Comparison of ENCODE assay signal across 7 mouse cellular contexts in genomic region chr17:21369925-21370719, GRCm38 (mm10). TPM values are rescaled to one million over a fixed set of nuclear protein-coding genes. Genes with fewer than 3 reads are reported as not detected.
A peak's percentile ranks its signal among the peaks of the same experiment; 100 is the strongest.
DNase-seq lines count a peak whose midpoint lies in the region; ATAC-seq and TF ChIP-seq lines count a peak whose summit lies in the region.

No protein-coding gene starts in this region.

- H3K27ac ChIP-seq in bone marrow macrophage, adult 2 months (ENCODE audit: insufficient read depth, low read depth, low read length), result no peak overlapping the region
- H3K27ac ChIP-seq in heart, embryonic 15.5 days, result no peak overlapping the region
- no peak overlapping the region for H3K27ac ChIP-seq in limb, embryonic 14.5 days (replicated peaks; ENCODE audit: low read depth, low read length)
- H3K27ac ChIP-seq in midbrain, embryonic 14.5 days (replicated peaks; ENCODE audit: low read depth, low read length), result no peak overlapping the region

- no peaks in the 10 kb centered on the region for H3K27me3 ChIP-seq in heart, embryonic 15.5 days
- no peaks in the 10 kb centered on the region for H3K27me3 ChIP-seq in limb, embryonic 14.5 days (ENCODE audit: control insufficient read depth, insufficient read depth, low read length)
- no peaks in the 10 kb centered on the region for H3K27me3 ChIP-seq in midbrain, embryonic 14.5 days (ENCODE audit: control insufficient read depth, insufficient read depth, low read length)

- no peak for TF ChIP-seq POLR2A in bone marrow macrophage, adult 2 months (IDR thresholded peaks at IDR 0.05; ENCODE audit: borderline replicate concordance, low read depth, low read length)
- no peak for TF ChIP-seq POLR2A in limb, embryonic 14.5 days (IDR thresholded peaks at IDR 0.05; ENCODE audit: borderline replicate concordance, extremely low read depth, insufficient read depth, insufficient read length)

- WGBS in heart, embryonic 15.5 days, result 6% methylated on average over 31 of the region's 31 CpGs
- WGBS in limb, embryonic 14.5 days, result 8% methylated on average over 31 of the region's 31 CpGs
- WGBS in midbrain, embryonic 14.5 days, result 13% methylated on average over 31 of the region's 31 CpGs

- DNase-seq in ES-CJ7 (ENCODE audit: low read depth, low spot score), result peak; percentile 69
- no peak for DNase-seq in limb, embryonic 14.5 days (ENCODE audit: low spot score)
- peak; percentile 13 for DNase-seq in midbrain, embryonic 14.5 days
- DNase-seq in thymus, postnatal 14 days, result peak; percentile 49
- no peak for DNase-seq in right cerebral cortex, adult 2 months (ENCODE audit: low spot score in 2 of 2)

- H3K36me3 ChIP-seq in heart, embryonic 15.5 days, result no peaks in the 10 kb centered on the region
- no peaks in the 10 kb centered on the region for H3K36me3 ChIP-seq in limb, embryonic 14.5 days (ENCODE audit: control insufficient read depth, insufficient read depth, low read length)
- H3K36me3 ChIP-seq in midbrain, embryonic 14.5 days (ENCODE audit: control insufficient read depth, insufficient read depth, low read length), result no peaks in the 10 kb centered on the region

- H3K4me1 ChIP-seq in bone marrow macrophage, adult 2 months (ENCODE audit: control insufficient read depth, insufficient read depth, low read length), result no peaks in the 10 kb centered on the region
- H3K4me1 ChIP-seq in heart, embryonic 15.5 days (replicated peaks), result no peaks in the 10 kb centered on the region
- no peaks in the 10 kb centered on the region for H3K4me1 ChIP-seq in limb, embryonic 14.5 days (ENCODE audit: control insufficient read depth, insufficient read depth, low read length)
- no peaks in the 10 kb centered on the region for H3K4me1 ChIP-seq in midbrain, embryonic 14.5 days (ENCODE audit: control insufficient read depth, insufficient read depth, low read length)

- peak overlapping the region; percentile 40 for H3K4me3 ChIP-seq in bone marrow macrophage, adult 2 months (ENCODE audit: insufficient read depth, low read length)
- peak overlapping the region; percentile 54 for H3K4me3 ChIP-seq in heart, embryonic 15.5 days
- H3K4me3 ChIP-seq in limb, embryonic 14.5 days (replicated peaks; ENCODE audit: low read length), result peak overlapping the region; percentile 23
- H3K4me3 ChIP-seq in midbrain, embryonic 14.5 days (replicated peaks; ENCODE audit: low read depth, low read length), result peak overlapping the region; percentile 37

- H3K9ac ChIP-seq in heart, embryonic 15.5 days, result peak overlapping the region; percentile 49
- H3K9ac ChIP-seq in limb, embryonic 14.5 days (ENCODE audit: low read depth, low read length, severe bottlenecking), result peak overlapping the region; percentile 37
- H3K9ac ChIP-seq in midbrain, embryonic 14.5 days (replicated peaks; ENCODE audit: low read length), result peak overlapping the region; percentile 42; the same call in 1 of the 2 replicates

- no peak for TF ChIP-seq CTCF in bone marrow macrophage, adult 2 months (IDR thresholded peaks at IDR 0.05; ENCODE audit: low read depth, low read length)

- H3K9me3 ChIP-seq in heart, embryonic 15.5 days (replicated peaks), result no peaks in the 10 kb centered on the region
- no peaks in the 10 kb centered on the region for H3K9me3 ChIP-seq in limb, embryonic 14.5 days (ENCODE audit: control insufficient read depth, low read length)
- no peaks in the 10 kb centered on the region for H3K9me3 ChIP-seq in midbrain, embryonic 14.5 days (ENCODE audit: control insufficient read depth, low read length)

- ATAC-seq in heart, embryonic 15.5 days (replicated peaks; ENCODE audit: insufficient number of reproducible peaks, insufficient read depth, low FRiP score, low read depth), result peak; percentile 70; the same call in 1 of the 2 replicates
- ATAC-seq in limb, embryonic 14.5 days (ENCODE audit: low FRiP score, low read depth), result no peak
- ATAC-seq in midbrain, embryonic 14.5 days (ENCODE audit: low FRiP score, low TSS enrichment), result peak; percentile 24; the same call in 1 of the 2 replicates

- peak overlapping the region; percentile 84 for H3K4me2 ChIP-seq in heart, embryonic 15.5 days
- peak overlapping the region; percentile 61 for H3K4me2 ChIP-seq in limb, embryonic 14.5 days (replicated peaks; ENCODE audit: low read depth, low read length, severe bottlenecking)
- peak overlapping the region; percentile 55 for H3K4me2 ChIP-seq in midbrain, embryonic 14.5 days (ENCODE audit: low read length)

RNA-seq across cellular contexts. Expression of gene Zfp677, which starts 13.4 kb away (rescaled TPM):
- polyA plus RNA-seq in bone marrow macrophage, adult 2 months (2012; ENCODE audit: insufficient read depth, insufficient read length, missing spikeins), result 6.8 and 7.4 TPM in 2 replicates
- polyA plus RNA-seq in heart, embryonic 15.5 days (2015; fragmentation: Nextera tagmentation; extraction: Ambion mirVana), result 1.9 and 2.0 TPM in 2 replicates
- 1.7 and 2.6 TPM in 2 replicates for polyA plus RNA-seq in limb, embryonic 14.5 days (2012; rRNA removed)
- 4.7 and 4.9 TPM in 2 replicates for polyA plus RNA-seq in limb, embryonic 14.5 days (2014; fragmentation: Nextera tagmentation; extraction: Ambion mirVana)
- 5.2 and 7.2 TPM in 2 replicates for polyA plus RNA-seq in midbrain, embryonic 14.5 days (2014; fragmentation: Nextera tagmentation; extraction: Ambion mirVana)

RNA-seq across cellular contexts. Expression of gene Zfp54, which starts 52.9 kb away (rescaled TPM):
- 2.7 and 3.8 TPM in 2 replicates for polyA plus RNA-seq in bone marrow macrophage, adult 2 months (2012; ENCODE audit: insufficient read depth, insufficient read length, missing spikeins)
- polyA plus RNA-seq in heart, embryonic 15.5 days (2015; fragmentation: Nextera tagmentation; extraction: Ambion mirVana), result 2.8 and 4.9 TPM in 2 replicates
- 1.8 and 2.5 TPM in 2 replicates for polyA plus RNA-seq in limb, embryonic 14.5 days (2012; rRNA removed)
- polyA plus RNA-seq in limb, embryonic 14.5 days (2014; fragmentation: Nextera tagmentation; extraction: Ambion mirVana), result 4.5 and 5.2 TPM in 2 replicates
- 4.3 and 5.4 TPM in 2 replicates for polyA plus RNA-seq in midbrain, embryonic 14.5 days (2014; fragmentation: Nextera tagmentation; extraction: Ambion mirVana)

RNA-seq across cellular contexts. Expression of gene Vmn1r237, which starts 58.5 kb away (rescaled TPM):
- 0.19 TPM in 1 of 2 replicates, not detected in the other for polyA plus RNA-seq in bone marrow macrophage, adult 2 months (2012; ENCODE audit: insufficient read depth, insufficient read length, missing spikeins)
- not detected in 2 replicates for polyA plus RNA-seq in heart, embryonic 15.5 days (2015; fragmentation: Nextera tagmentation; extraction: Ambion mirVana)
- not detected in 2 replicates for polyA plus RNA-seq in limb, embryonic 14.5 days (2012; rRNA removed)
- not detected in 2 replicates for polyA plus RNA-seq in limb, embryonic 14.5 days (2014; fragmentation: Nextera tagmentation; extraction: Ambion mirVana)
- not detected in 2 replicates for polyA plus RNA-seq in midbrain, embryonic 14.5 days (2014; fragmentation: Nextera tagmentation; extraction: Ambion mirVana)

Comparison
In these comparisons a context has a peak if more than half of its experiments do, and no peak if none do; other contexts are left out.
1. DNase-seq: peak in ES-CJ7 (single experiment), midbrain, embryonic 14.5 days (single experiment) and thymus, postnatal 14 days (single experiment); none in limb, embryonic 14.5 days (single experiment) and right cerebral cortex, adult 2 months (0 of 2).
2. Peak in every context shown above with its lines, with median percentiles within 50 percentile points of each other: H3K4me3 ChIP-seq, H3K4me2 ChIP-seq and H3K9ac ChIP-seq.